Mouse (Mus musculus): ENCODE results near the gene Clcf1. TPM values are rescaled to one million over a fixed set of nuclear protein-coding genes. Genes with fewer than 3 reads are reported as not detected.

Gene Clcf1
- total and polyA plus RNA-seq, 2 experiments, result 0.28 to 3.8 TPM

- no peaks in the 10 kb centered on the region for H3K27me3 ChIP-seq (ENCODE audit: control insufficient read depth, insufficient read depth, low read length)
- 25% methylated on average over 12 of the region's 12 CpGs for WGBS
- peaks cover 14% of the 10 kb centered on the region for H3K79me2 ChIP-seq (ENCODE audit: control insufficient read depth, insufficient read depth, low read length)
- H3K36me3 ChIP-seq (ENCODE audit: control insufficient read depth, insufficient read depth, low read length), result peaks cover 6% of the 10 kb centered on the region; the same call in 1 of the 2 replicates
- TF ChIP-seq POLR2A (IDR thresholded peaks at IDR 0.05; ENCODE audit: extremely low read depth, insufficient read depth, low read length), result no peak
- no peak for TF ChIP-seq CTCF (IDR thresholded peaks at IDR 0.05; ENCODE audit: low read depth, low read length)
- no peak overlapping the region for H3K4me3 ChIP-seq (ENCODE audit: insufficient read depth, low read depth, low read length)
- no peak overlapping the region for H3K9ac ChIP-seq (ENCODE audit: low read depth, low read length)
- H3K27ac ChIP-seq (replicated peaks; ENCODE audit: insufficient read depth, low read depth, low read length), result peak overlapping the region; percentile 20
- peak; percentile 94 for DNase-seq (ENCODE audit: extremely low read depth, low read depth, low spot score)
- peaks cover 33% of the 10 kb centered on the region for H3K4me1 ChIP-seq (ENCODE audit: control insufficient read depth, insufficient read depth, low read length)
These were observed 19.0 kb upstream of the Clcf1 start for GRCm38 (mm10) chr19:4194776-4195650.

- WGBS, result 53% methylated on average over 2 of the region's 2 CpGs
- H3K36me3 ChIP-seq (ENCODE audit: control insufficient read depth, insufficient read depth, low read length), result peaks cover 6% of the 10 kb centered on the region; the same call in 1 of the 2 replicates
These were observed 18.0 kb upstream of the Clcf1 start for GRCm38 (mm10) chr19:4196048-4196447.

GRCm38 (mm10) chr19:4196548-4196947 lies 17.5 kb upstream of the Clcf1 start:
- DNase-seq (ENCODE audit: extremely low read depth, low read depth, low spot score), result no peak
- Histone ChIP-seq H3K9ac (ENCODE audit: low read depth, low read length) (no peak overlapping the region), H3K27ac (replicated peaks; ENCODE audit: insufficient read depth, low read depth, low read length) (no peak overlapping the region)

More at GRCm38 (mm10) chr19:4196048-4196447, 18.0 kb upstream of the Clcf1 start:
- H3K9ac ChIP-seq (ENCODE audit: low read depth, low read length), result no peak overlapping the region
- H3K27ac ChIP-seq (replicated peaks; ENCODE audit: insufficient read depth, low read depth, low read length), result no peak overlapping the region
- H3K4me3 ChIP-seq (ENCODE audit: insufficient read depth, low read depth, low read length), result no peak overlapping the region
- no peaks in the 10 kb centered on the region for H3K27me3 ChIP-seq (ENCODE audit: control insufficient read depth, insufficient read depth, low read length)
- H3K79me2 ChIP-seq (ENCODE audit: control insufficient read depth, insufficient read depth, low read length), result peaks cover 14% of the 10 kb centered on the region
- TF ChIP-seq CTCF (IDR thresholded peaks at IDR 0.05; ENCODE audit: low read depth, low read length) (no peak), POLR2A (IDR thresholded peaks at IDR 0.05; ENCODE audit: extremely low read depth, insufficient read depth, low read length) (no peak)
- no peak for DNase-seq (ENCODE audit: extremely low read depth, low read depth, low spot score)
- peaks cover 37% of the 10 kb centered on the region for H3K4me1 ChIP-seq (ENCODE audit: control insufficient read depth, insufficient read depth, low read length)

GRCm38 (mm10) chr19:4197180-4197579 lies 16.9 kb upstream of the Clcf1 start:
- peaks cover 6% of the 10 kb centered on the region; the same call in 1 of the 2 replicates for H3K36me3 ChIP-seq (ENCODE audit: control insufficient read depth, insufficient read depth, low read length)
- no peak overlapping the region for H3K4me3 ChIP-seq (ENCODE audit: insufficient read depth, low read depth, low read length)
- no peak for TF ChIP-seq POLR2A (IDR thresholded peaks at IDR 0.05; ENCODE audit: extremely low read depth, insufficient read depth, low read length)
- H3K4me1 ChIP-seq (ENCODE audit: control insufficient read depth, insufficient read depth, low read length), result peaks cover 41% of the 10 kb centered on the region
- H3K27ac ChIP-seq (replicated peaks; ENCODE audit: insufficient read depth, low read depth, low read length), result no peak overlapping the region
- WGBS, result 76% methylated on average over 3 of the region's 3 CpGs
- DNase-seq (ENCODE audit: extremely low read depth, low read depth, low spot score), result no peak
- H3K79me2 ChIP-seq (ENCODE audit: control insufficient read depth, insufficient read depth, low read length), result peaks cover 12% of the 10 kb centered on the region
- H3K9ac ChIP-seq (ENCODE audit: low read depth, low read length), result no peak overlapping the region
- no peaks in the 10 kb centered on the region for H3K27me3 ChIP-seq (ENCODE audit: control insufficient read depth, insufficient read depth, low read length)

More at GRCm38 (mm10) chr19:4196548-4196947, 17.5 kb upstream of the Clcf1 start:
- whole genome bisulfite sequencing, result 35% methylated on average over 5 of the region's 5 CpGs
- no peak overlapping the region for H3K4me3 ChIP-seq (ENCODE audit: insufficient read depth, low read depth, low read length)
- H3K4me1 ChIP-seq (ENCODE audit: control insufficient read depth, insufficient read depth, low read length), result peaks cover 39% of the 10 kb centered on the region
- no peaks in the 10 kb centered on the region for H3K27me3 ChIP-seq (ENCODE audit: control insufficient read depth, insufficient read depth, low read length)
- H3K79me2 ChIP-seq (ENCODE audit: control insufficient read depth, insufficient read depth, low read length), result peaks cover 14% of the 10 kb centered on the region
- TF ChIP-seq POLR2A (IDR thresholded peaks at IDR 0.05; ENCODE audit: extremely low read depth, insufficient read depth, low read length) (no peak), CTCF (IDR thresholded peaks at IDR 0.05; ENCODE audit: low read depth, low read length) (no peak)
- peaks cover 6% of the 10 kb centered on the region; the same call in 1 of the 2 replicates for H3K36me3 ChIP-seq (ENCODE audit: control insufficient read depth, insufficient read depth, low read length)

- peak within 1 kb of the TSS; percentile 8; the same call in 1 of the 2 replicates for H3K27ac ChIP-seq (replicated peaks; ENCODE audit: insufficient read depth, low read depth, low read length)
- peak; percentile 86 for DNase-seq (ENCODE audit: extremely low read depth, low read depth, low spot score)
- under 1% methylated on average over 34 of the region's 34 CpGs for WGBS
- TF ChIP-seq CTCF (IDR thresholded peaks at IDR 0.05; ENCODE audit: low read depth, low read length) (no peak), POLR2A (IDR thresholded peaks at IDR 0.05; ENCODE audit: extremely low read depth, insufficient read depth, low read length) (0 out of 2 replicates have a peak, but pooled peaks have one; percentile 32)
- H3K4me3 ChIP-seq (ENCODE audit: insufficient read depth, low read depth, low read length), result peak within 1 kb of the TSS; percentile 78
- H3K36me3 ChIP-seq (ENCODE audit: control insufficient read depth, insufficient read depth, low read length), result no peaks in the 10 kb centered on the region
- H3K27me3 ChIP-seq (ENCODE audit: control insufficient read depth, insufficient read depth, low read length), result no peaks in the 10 kb centered on the region
- no peaks in the 10 kb centered on the region for H3K79me2 ChIP-seq (ENCODE audit: control insufficient read depth, insufficient read depth, low read length)
- H3K4me1 ChIP-seq (ENCODE audit: control insufficient read depth, insufficient read depth, low read length), result peaks cover 14% of the 10 kb centered on the region
- peak within 1 kb of the TSS; percentile 79 for H3K9ac ChIP-seq (ENCODE audit: low read depth, low read length)
These were observed 12.6 kb upstream of the Clcf1 start, which contains the start of gene Rad9a for GRCm38 (mm10) chr19:4201291-4201909. Gene Rad9a, minus strand, starts transcription at chr19:4201662.
